8 mouse cellular contexts compared by ENCODE assay signal in genomic region chr7:132596557-132597250, GRCm38 (mm10). TPM values are rescaled to one million over a fixed set of nuclear protein-coding genes. Genes with fewer than 3 reads are reported as not detected.
DNase-seq lines count a peak whose midpoint lies in the region; ATAC-seq and TF ChIP-seq lines count a peak whose summit lies in the region.

No protein-coding gene starts in this region.

- H3K9me3 ChIP-seq in lung, embryonic 16.5 days (ENCODE audit: control insufficient read depth, low read length), result no peaks in the 10 kb centered on the region
- H3K9me3 ChIP-seq in forebrain, embryonic 12.5 days, result no peaks in the 10 kb centered on the region

- TF ChIP-seq CTCF in small intestine, adult 2 months (IDR thresholded peaks at IDR 0.05; ENCODE audit: extremely low read depth, insufficient read length, insufficient replicate concordance, low read depth, low read length), result no peak

- ATAC-seq in lung, embryonic 16.5 days (ENCODE audit: low read depth), result peak; percentile 27; the same call in 1 of the 2 replicates
- no peak for ATAC-seq in forebrain, embryonic 12.5 days (ENCODE audit: low FRiP score)

- H3K27ac ChIP-seq in lung, embryonic 16.5 days (ENCODE audit: low read length), result no peak overlapping the region
- H3K27ac ChIP-seq in forebrain, embryonic 12.5 days, result no peak overlapping the region
- no peak overlapping the region for H3K27ac ChIP-seq in small intestine, adult 2 months (ENCODE audit: insufficient read depth, low read depth, low read length)

- H3K36me3 ChIP-seq in lung, embryonic 16.5 days (ENCODE audit: control insufficient read depth, insufficient read depth, low read length), result no peaks in the 10 kb centered on the region
- H3K36me3 ChIP-seq in forebrain, embryonic 12.5 days (replicated peaks), result no peaks in the 10 kb centered on the region
- no peaks in the 10 kb centered on the region for H3K36me3 ChIP-seq in small intestine, adult 2 months (ENCODE audit: control insufficient read depth, insufficient read depth, low read length)

- peak overlapping the region; percentile 55 for H3K4me3 ChIP-seq in lung, embryonic 16.5 days (ENCODE audit: low read length)
- peak overlapping the region; percentile 42 for H3K4me3 ChIP-seq in forebrain, embryonic 12.5 days (replicated peaks)
- peak overlapping the region; percentile 74 for H3K4me3 ChIP-seq in small intestine, adult 2 months (ENCODE audit: low read depth, low read length)

- H3K9ac ChIP-seq in lung, embryonic 16.5 days (ENCODE audit: low read length), result peak overlapping the region; percentile 42
- H3K9ac ChIP-seq in forebrain, embryonic 12.5 days, result no peak overlapping the region

- peak overlapping the region; percentile 85 for H3K4me2 ChIP-seq in lung, embryonic 16.5 days (ENCODE audit: low read depth, low read length)
- peak overlapping the region; percentile 61 for H3K4me2 ChIP-seq in forebrain, embryonic 12.5 days

- no peak for TF ChIP-seq POLR2A in small intestine, adult 2 months (IDR thresholded peaks at IDR 0.05; ENCODE audit: low read depth, low read length)

- 8% methylated on average over 26 of the region's 26 CpGs for WGBS in lung, embryonic 16.5 days
- WGBS in forebrain, embryonic 12.5 days, result 3% methylated on average over 26 of the region's 26 CpGs
- WGBS in small intestine, adult 2 months, result 7% methylated on average over 26 of the region's 26 CpGs

- DNase-seq in lung, postnatal 36 days, result no peak
- peak; percentile 13 for DNase-seq in liver
- DNase-seq in cerebellum, adult 11-12 months, result no peak
- DNase-seq in ovary, postnatal 36 days (ENCODE audit: low spot score), result no peak
- DNase-seq in urinary bladder, postnatal 14 days (ENCODE audit: low spot score), result no peak

- H3K27me3 ChIP-seq in lung, embryonic 16.5 days (ENCODE audit: control insufficient read depth, insufficient read depth, low read depth, low read length), result peaks cover 68% of the 10 kb centered on the region
- H3K27me3 ChIP-seq in forebrain, embryonic 12.5 days, result peaks cover 81% of the 10 kb centered on the region
- H3K27me3 ChIP-seq in small intestine, adult 2 months (ENCODE audit: control insufficient read depth, insufficient read depth, low read length), result peaks cover 12% of the 10 kb centered on the region

- peaks cover 19% of the 10 kb centered on the region for H3K4me1 ChIP-seq in lung, embryonic 16.5 days (replicated peaks; ENCODE audit: control insufficient read depth, insufficient read depth, low read length)
- peaks cover 36% of the 10 kb centered on the region for H3K4me1 ChIP-seq in forebrain, embryonic 12.5 days
- peaks cover 15% of the 10 kb centered on the region for H3K4me1 ChIP-seq in small intestine, adult 2 months (ENCODE audit: control insufficient read depth, insufficient read depth, insufficient read length, low read length)

RNA-seq across cellular contexts. Expression of gene Nkx1-2, which starts 2.7 kb away (rescaled TPM):
- not detected in 2 replicates for polyA plus RNA-seq in lung, embryonic 16.5 days (2015; fragmentation: Nextera tagmentation; extraction: Ambion mirVana)
- polyA plus RNA-seq in forebrain, embryonic 12.5 days (2016; fragmentation: Nextera tagmentation; extraction: Ambion mirVana), result 0.21 and 0.72 TPM in 2 replicates
- 0.04 and 0.24 TPM in 2 replicates for polyA plus RNA-seq in small intestine, adult 2 months (2012; rRNA removed)

RNA-seq across cellular contexts. Expression of gene Lhpp, which starts 13.7 kb away (rescaled TPM):
- polyA plus RNA-seq in lung, embryonic 16.5 days (2015; fragmentation: Nextera tagmentation; extraction: Ambion mirVana), result 15.9 and 18.8 TPM in 2 replicates
- 10.9 and 12.1 TPM in 2 replicates for polyA plus RNA-seq in forebrain, embryonic 12.5 days (2016; fragmentation: Nextera tagmentation; extraction: Ambion mirVana)
- polyA plus RNA-seq in small intestine, adult 2 months (2012; rRNA removed), result 8.2 and 36.1 TPM in 2 replicates

RNA-seq across cellular contexts. Expression of gene Oat, which starts 20.5 kb away (rescaled TPM):
- polyA plus RNA-seq in lung, embryonic 16.5 days (2015; fragmentation: Nextera tagmentation; extraction: Ambion mirVana), result 286 and 290 TPM in 2 replicates
- polyA plus RNA-seq in forebrain, embryonic 12.5 days (2016; fragmentation: Nextera tagmentation; extraction: Ambion mirVana), result 112 and 127 TPM in 2 replicates
- polyA plus RNA-seq in small intestine, adult 2 months (2012; rRNA removed), result 37.4 and 251 TPM in 2 replicates
